Mouse (Mus musculus) midbrain, embryonic 11.5 days (tissue): ENCODE measurements around the gene Mien1. TPM values are rescaled to one million over a fixed set of nuclear protein-coding genes. Genes with fewer than 3 reads are reported as not detected.

Source experiments
- ATAC-seq: fragments of 200-750 bp; cut with Nextera tagmentation; 2 replicates; pipeline ENCODE4 v1.8.0; 2017; ENCODE audit warnings: moderate TSS enrichment, moderate library complexity; ENCODE audit not compliant: low FRiP score
- DNase-seq: peaks from one replicate; pipeline ENCODE4 v3.0.0; 2015; ENCODE audit warnings: low spot score; ENCODE audit errors: missing footprints
- H3K27ac ChIP-seq: fragments of 300-500 bp; sonication (generic); 2 replicates; pipeline ENCODE4 v1.5.1; 2014; ENCODE audit warnings: low read depth, low read length
- H3K27me3 ChIP-seq: fragments of 300-500 bp; sonication (generic); 2 replicates; pipeline ENCODE4 v1.6.1; 2014; ENCODE audit warnings: mild to moderate bottlenecking, low read length, moderate library complexity, mixed read lengths; ENCODE audit not compliant: control insufficient read depth, insufficient read depth
- H3K36me3 ChIP-seq: fragments of 300-500 bp; sonication (generic); 2 replicates; pipeline ENCODE4 v1.6.1; 2014; ENCODE audit warnings: mild to moderate bottlenecking, low read length, moderate library complexity, mixed read lengths; ENCODE audit not compliant: control insufficient read depth, insufficient read depth
- H3K4me1 ChIP-seq: fragments of 300-500 bp; sonication (generic); 2 replicates; pipeline ENCODE4 v1.6.1; 2014; ENCODE audit warnings: low read length; ENCODE audit not compliant: control insufficient read depth, insufficient read depth
- H3K4me2 ChIP-seq: fragments of 300-500 bp; sonication (generic); 2 replicates; pipeline ENCODE4 v1.6.1; 2014; ENCODE audit warnings: mild to moderate bottlenecking, moderate library complexity
- H3K4me3 ChIP-seq: fragments of 300-500 bp; sonication (generic); 2 replicates; pipeline ENCODE4 v1.5.1; 2014; ENCODE audit warnings: low read depth, low read length
- H3K9ac ChIP-seq: fragments of 300-500 bp; sonication (generic); 2 replicates; pipeline ENCODE4 v1.6.1; 2014; ENCODE audit warnings: low read length
- H3K9me3 ChIP-seq: fragments of 300-500 bp; sonication (generic); 2 replicates; pipeline ENCODE4 v1.6.1; 2016; ENCODE audit warnings: low read length; ENCODE audit not compliant: control insufficient read depth
- WGBS: fragments of 180-500 bp; shearing (Covaris S2); extraction: QIAGEN DNeasy Blood & Tissue Kit; methylation state at CpG from one replicate; pipeline ENCODE4 v1.1.7; 2014; 5-methylcytosine and 5-hydroxymethylcytosine counted together
- polyA plus RNA-seq: library from polyadenylated mRNA; unstranded; fragments of >200 nt; fragmentation: Nextera tagmentation; extraction: Ambion mirVana; gene quantifications from 2 replicates; pipeline ENCODE4 v1.2.1, GENCODE M21; 2014

Gene Mien1
- polyA plus RNA-seq, 1 experiment from 2014 or later, result 145 TPM

DNA sequence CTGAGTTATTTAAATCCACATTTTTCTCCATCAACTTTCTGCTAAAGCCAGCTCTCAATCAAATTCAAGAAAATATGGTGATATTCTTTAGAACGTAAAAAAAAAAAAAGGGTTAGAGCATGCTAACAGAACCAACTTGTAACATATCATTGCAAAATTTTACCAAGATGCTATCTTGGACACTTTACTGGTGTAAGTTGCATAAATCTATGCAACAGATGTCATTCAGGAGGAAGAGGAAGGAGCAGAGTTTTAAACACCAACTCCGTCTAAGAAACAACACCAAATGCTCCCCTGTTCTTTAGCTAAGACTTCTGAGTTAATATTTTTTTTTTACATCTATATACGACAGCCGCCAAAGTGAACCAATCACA is 37.6 kb upstream of the Mien1 start:
- no peaks in the 10 kb centered on the region for H3K9me3 ChIP-seq
- 85% methylated on average over 4 of the region's 4 CpGs for WGBS
- H3K9ac ChIP-seq, result no peak overlapping the region
- H3K36me3 ChIP-seq, result no peaks in the 10 kb centered on the region
- ATAC-seq (no peak), DNase-seq (peak; percentile 8)
- H3K27ac ChIP-seq, result no peak overlapping the region
- H3K4me1 ChIP-seq, result 0 out of 2 replicates have a peak, but pooled peaks cover 3% of the 10 kb centered on the region
- H3K4me2 ChIP-seq, result no peak overlapping the region
- no peaks in the 10 kb centered on the region for H3K27me3 ChIP-seq
- no peak overlapping the region for H3K4me3 ChIP-seq

- no peak overlapping the region for H3K27ac ChIP-seq
- no peak overlapping the region for H3K4me3 ChIP-seq
- H3K9ac ChIP-seq, result no peak overlapping the region
- no peaks in the 10 kb centered on the region for H3K27me3 ChIP-seq
- no peak overlapping the region for H3K4me2 ChIP-seq
- DNase-seq, result peak; percentile 51
- H3K4me1 ChIP-seq, result 0 out of 2 replicates have a peak, but pooled peaks cover 3% of the 10 kb centered on the region
- no peak for ATAC-seq
- 90% methylated on average over 9 of the region's 9 CpGs for WGBS
- H3K9me3 ChIP-seq, result no peaks in the 10 kb centered on the region
- no peaks in the 10 kb centered on the region for H3K36me3 ChIP-seq
These were observed 37.0 kb upstream of the Mien1 start for GRCm38 (mm10) chr11:98475630-98476433.

GRCm38 (mm10) chr11:98474967-98475366 is 36.2 kb upstream of the Mien1 start:
- Histone ChIP-seq H3K9me3 (no peaks in the 10 kb centered on the region), H3K4me2 (no peak overlapping the region), H3K27ac (no peak overlapping the region), H3K27me3 (no peaks in the 10 kb centered on the region), H3K4me3 (no peak overlapping the region), H3K4me1 (0 out of 2 replicates have a peak, but pooled peaks cover 3% of the 10 kb centered on the region), H3K9ac (no peak overlapping the region), H3K36me3 (no peaks in the 10 kb centered on the region)
- WGBS, result 91% methylated on average over 11 of the region's 11 CpGs
- ATAC-seq (no peak), DNase-seq (no peak)

GRCm38 (mm10) chr11:98473916-98474479 is 35.2 kb upstream of the Mien1 start:
- no peak for ATAC-seq
- H3K4me1 ChIP-seq, result 0 out of 2 replicates have a peak, but pooled peaks cover 3% of the 10 kb centered on the region
- WGBS, result 54% methylated on average over 8 of the region's 8 CpGs

GRCm38 (mm10) chr11:98472696-98473095 is 33.9 kb upstream of the Mien1 start:
- H3K27ac ChIP-seq, result no peak overlapping the region
- H3K36me3 ChIP-seq, result no peaks in the 10 kb centered on the region
- no peak for ATAC-seq
- no peaks in the 10 kb centered on the region for H3K9me3 ChIP-seq
- H3K27me3 ChIP-seq, result no peaks in the 10 kb centered on the region
- H3K4me2 ChIP-seq, result no peak overlapping the region
- no peak overlapping the region for H3K4me3 ChIP-seq
- no peak overlapping the region for H3K9ac ChIP-seq
- H3K4me1 ChIP-seq, result 0 out of 2 replicates have a peak, but pooled peaks cover 3% of the 10 kb centered on the region
- WGBS, result 35% methylated on average over 4 of the region's 4 CpGs
- peak; percentile 81 for DNase-seq

More at GRCm38 (mm10) chr11:98473916-98474479, 35.2 kb upstream of the Mien1 start:
- Histone ChIP-seq H3K4me3 (no peak overlapping the region), H3K27ac (no peak overlapping the region), H3K4me2 (no peak overlapping the region), H3K9ac (no peak overlapping the region), H3K36me3 (no peaks in the 10 kb centered on the region), H3K9me3 (no peaks in the 10 kb centered on the region), H3K27me3 (no peaks in the 10 kb centered on the region)
- peak; percentile 70 for DNase-seq

- ATAC-seq, result no peak
- DNase-seq, result peak; percentile 23
These were observed 32.0 kb upstream of the Mien1 start for GRCm38 (mm10) chr11:98470795-98471194.

DNA sequence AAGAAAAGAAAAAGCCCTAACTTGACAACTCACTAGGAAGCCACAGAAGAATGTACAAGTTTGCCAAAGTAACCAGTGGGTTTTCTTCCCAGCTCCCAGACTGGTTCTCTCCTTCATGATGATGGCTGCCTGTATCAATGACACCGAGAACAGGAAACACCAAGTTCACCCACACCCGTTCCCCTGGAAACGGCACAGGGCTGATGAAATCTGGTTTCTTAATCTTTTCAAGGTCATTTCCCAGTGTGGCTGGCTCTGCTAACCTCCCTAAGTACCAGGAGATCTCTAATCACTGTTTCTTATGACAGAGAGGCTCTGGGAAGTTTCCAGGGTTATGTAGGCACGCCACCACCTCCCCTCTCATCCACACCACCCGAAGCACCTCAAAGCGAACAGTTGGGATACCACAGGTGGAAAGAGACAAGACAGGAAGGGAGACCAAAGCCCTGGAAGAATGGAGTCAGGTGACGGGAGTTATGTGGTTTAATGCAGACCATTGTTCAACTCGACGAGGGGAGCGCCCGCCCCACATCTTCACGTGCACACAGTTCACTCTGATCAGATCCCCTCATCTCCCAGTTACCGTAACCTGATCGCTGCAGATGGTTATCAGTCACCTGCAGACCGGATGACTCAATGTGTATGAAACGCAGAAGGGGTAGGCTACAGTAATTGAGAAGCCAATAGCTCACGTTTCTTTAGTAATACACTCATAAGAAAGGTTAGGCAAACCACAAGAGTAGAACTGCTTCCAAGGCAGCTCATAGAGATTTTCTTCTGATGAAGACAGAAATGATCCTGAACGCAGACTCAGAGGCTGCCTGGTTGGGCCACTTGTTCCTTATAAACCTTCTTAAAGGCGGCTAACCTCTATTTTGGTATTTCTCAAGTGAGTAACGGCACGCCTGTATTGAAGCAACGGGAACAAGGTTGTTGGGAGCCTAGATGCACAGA is 31.2 kb upstream of the Mien1 start:
- DNase-seq, result peak; percentile 83
- H3K4me1 ChIP-seq, result 0 out of 2 replicates have a peak, but pooled peaks cover 3% of the 10 kb centered on the region
- 87% methylated on average over 22 of the region's 22 CpGs for WGBS

More at GRCm38 (mm10) chr11:98470795-98471194, 32.0 kb upstream of the Mien1 start:
- no peak overlapping the region for H3K27ac ChIP-seq
- H3K36me3 ChIP-seq, result no peaks in the 10 kb centered on the region
- H3K4me3 ChIP-seq, result no peak overlapping the region
- H3K4me1 ChIP-seq, result 0 out of 2 replicates have a peak, but pooled peaks cover 3% of the 10 kb centered on the region
- 80% methylated on average over 6 of the region's 6 CpGs for WGBS
- H3K27me3 ChIP-seq, result no peaks in the 10 kb centered on the region
- no peak overlapping the region for H3K9ac ChIP-seq
- H3K9me3 ChIP-seq, result no peaks in the 10 kb centered on the region
- no peak overlapping the region for H3K4me2 ChIP-seq

DNA sequence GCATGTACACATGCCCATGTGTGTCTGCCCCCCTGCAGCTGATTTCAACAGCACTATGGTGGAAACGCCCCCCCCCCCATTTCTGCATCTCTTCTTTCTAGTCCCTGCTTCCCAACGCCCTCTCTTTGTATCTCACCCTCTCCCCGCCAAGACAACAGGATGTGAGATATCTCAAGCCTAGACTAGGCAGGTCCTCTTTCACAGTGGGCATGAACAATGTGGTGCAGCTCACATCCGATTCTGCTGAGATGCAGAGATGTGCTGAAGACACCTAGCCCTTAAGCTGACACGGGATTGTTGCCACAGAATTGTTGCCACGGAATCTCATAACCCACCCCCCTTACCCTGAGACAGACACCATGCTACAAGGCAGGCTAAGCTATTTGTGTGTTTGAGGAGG is 25.7 kb upstream of the Mien1 start:
- no peak overlapping the region for H3K4me3 ChIP-seq
- H3K27me3 ChIP-seq, result peaks cover 7% of the 10 kb centered on the region
- no peak overlapping the region for H3K27ac ChIP-seq
- no peak overlapping the region for H3K9ac ChIP-seq
- no peak for DNase-seq
- ATAC-seq, result no peak
- no peaks in the 10 kb centered on the region for H3K36me3 ChIP-seq
- H3K9me3 ChIP-seq, result no peaks in the 10 kb centered on the region
- no peaks in the 10 kb centered on the region for H3K4me1 ChIP-seq
- 86% methylated on average over 6 of the region's 6 CpGs for WGBS
- no peak overlapping the region for H3K4me2 ChIP-seq

More for the DNA sequence above, 31.2 kb upstream of the Mien1 start:
- H3K4me2 ChIP-seq, result no peak overlapping the region
- H3K9ac ChIP-seq, result no peak overlapping the region
- ATAC-seq, result no peak
- H3K4me3 ChIP-seq, result no peak overlapping the region
- H3K9me3 ChIP-seq, result no peaks in the 10 kb centered on the region
- H3K27ac ChIP-seq, result no peak overlapping the region
- no peaks in the 10 kb centered on the region for H3K36me3 ChIP-seq
- H3K27me3 ChIP-seq, result no peaks in the 10 kb centered on the region
